Mouse (Mus musculus) naive thymus-derived CD4-positive, alpha-beta T cell, adult 2 months (primary cell): ENCODE measurements around the gene Pum3.
A peak's percentile ranks its signal among the peaks of the same experiment; 100 is the strongest.

Source experiments
- DNase-seq: peaks from one replicate; pipeline ENCODE4 v3.0.0-alpha.2; 2011; ENCODE audit warnings: low read depth

The Pum3 gene

GRCm38 (mm10) chr19:27429745-27430251, at the start of gene Pum3:
Gene Pum3, minus strand, starts transcription at chr19:27429825.
- DNase-seq: peak; percentile 96

- DNase-seq: no peak
These were observed 37.1 kb upstream of the Pum3 start for GRCm38 (mm10) chr19:27466691-27467090.

- DNase-seq: no peak
These were observed 33.0 kb upstream of the Pum3 start for GRCm38 (mm10) chr19:27462656-27463055.

GRCm38 (mm10) chr19:27450458-27450857, 20.8 kb upstream of the Pum3 start:
- DNase-seq: peak; percentile 41

- no peak for DNase-seq
These were observed 17.9 kb upstream of the Pum3 start for GRCm38 (mm10) chr19:27447515-27447914.

- no peak for DNase-seq
These were observed 11.5 kb upstream of the Pum3 start for GRCm38 (mm10) chr19:27441106-27441505.

- peak; percentile 51 for DNase-seq
These were observed 8.5 kb upstream of the Pum3 start for GRCm38 (mm10) chr19:27437982-27438652.

- DNase-seq: peak; percentile 26
These were observed 781 bp upstream of the Pum3 start for GRCm38 (mm10) chr19:27430406-27430805.

GRCm38 (mm10) chr19:27429281-27429680, 344 bp downstream of the Pum3 start:
- DNase-seq: no peak

GRCm38 (mm10) chr19:27427865-27428264, 1.8 kb downstream of the Pum3 start:
- DNase-seq: no peak

GRCm38 (mm10) chr19:27426451-27426850, 3.2 kb downstream of the Pum3 start:
- peak; percentile 27 for DNase-seq

- DNase-seq: peak; percentile 62
These were observed 4.0 kb downstream of the Pum3 start for GRCm38 (mm10) chr19:27425656-27426055.

- no peak for DNase-seq
These were observed 12.2 kb downstream of the Pum3 start for GRCm38 (mm10) chr19:27417375-27417774.

GRCm38 (mm10) chr19:27416569-27416968, 13.1 kb downstream of the Pum3 start:
- DNase-seq: no peak

GRCm38 (mm10) chr19:27411340-27411739, 18.3 kb downstream of the Pum3 start:
- DNase-seq: no peak

- DNase-seq: no peak
These were observed 18.9 kb downstream of the Pum3 start for GRCm38 (mm10) chr19:27410751-27411150.

- no peak for DNase-seq
These were observed 19.8 kb downstream of the Pum3 start for GRCm38 (mm10) chr19:27409782-27410181.

GRCm38 (mm10) chr19:27409196-27409595, 20.4 kb downstream of the Pum3 start:
- DNase-seq: no peak

- no peak for DNase-seq
These were observed 31.8 kb downstream of the Pum3 start for GRCm38 (mm10) chr19:27397797-27398196.

GRCm38 (mm10) chr19:27397223-27397622, 32.4 kb downstream of the Pum3 start:
- no peak for DNase-seq

- DNase-seq: no peak
These were observed 32.9 kb downstream of the Pum3 start for GRCm38 (mm10) chr19:27396719-27397118.

- no peak for DNase-seq
These were observed 33.7 kb downstream of the Pum3 start for GRCm38 (mm10) chr19:27395936-27396335.

- DNase-seq: no peak
These were observed 34.1 kb downstream of the Pum3 start for GRCm38 (mm10) chr19:27395481-27395880.
